Mouse (Mus musculus) kidney, postnatal 36 days (tissue): ENCODE results near the gene Fam163b.

Experiments used
- DNase-seq, 2 experiments: peaks; one replicate each; pipeline ENCODE4 v3.0.0; 2021 to 2022; ENCODE audit warnings: mixed read lengths in 2 of 2

Gene Fam163b

DNA sequence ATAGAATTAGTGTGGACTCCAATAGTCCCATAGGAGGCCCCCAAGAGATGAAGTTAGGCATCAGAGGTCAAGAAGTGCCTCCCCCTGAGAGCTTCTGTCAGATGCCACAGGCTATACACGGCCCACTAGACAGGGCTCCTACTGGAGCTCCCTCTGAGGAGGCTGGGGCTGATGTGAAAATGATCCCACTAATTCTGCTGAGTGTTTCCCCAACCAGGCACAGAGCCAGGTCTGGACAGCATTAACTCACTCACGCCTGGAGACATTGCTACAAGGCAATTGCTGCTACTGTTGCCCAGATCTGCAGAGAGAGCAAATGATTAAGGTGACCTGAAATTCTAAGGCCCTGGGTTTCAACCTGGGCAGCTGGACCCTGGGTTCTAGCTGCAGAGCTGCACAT is 56.5 kb downstream of the Fam163b start:
- peak in 1 of 2 experiments; percentile 28 for DNase-seq

DNA sequence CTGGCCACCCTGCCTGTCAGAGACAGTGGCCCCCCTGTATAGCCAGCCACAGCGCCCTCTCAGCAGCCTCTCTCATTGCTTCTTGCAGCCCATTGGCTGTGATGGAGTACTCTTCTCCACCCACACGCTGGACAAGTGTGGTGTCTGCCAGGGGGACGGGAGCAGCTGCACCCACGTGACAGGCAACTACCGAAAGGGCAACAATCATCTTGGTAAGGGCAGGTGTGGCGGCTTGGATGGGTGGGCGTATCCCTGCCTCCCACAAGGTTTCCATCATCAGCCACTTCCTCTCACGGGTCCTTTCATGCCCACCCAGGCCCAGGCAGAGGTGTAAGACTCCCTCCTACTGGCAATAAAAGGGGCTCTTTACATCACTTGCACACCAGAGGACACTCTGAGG is 57.3 kb downstream of the Fam163b start:
- DNase-seq, result no peak

DNA sequence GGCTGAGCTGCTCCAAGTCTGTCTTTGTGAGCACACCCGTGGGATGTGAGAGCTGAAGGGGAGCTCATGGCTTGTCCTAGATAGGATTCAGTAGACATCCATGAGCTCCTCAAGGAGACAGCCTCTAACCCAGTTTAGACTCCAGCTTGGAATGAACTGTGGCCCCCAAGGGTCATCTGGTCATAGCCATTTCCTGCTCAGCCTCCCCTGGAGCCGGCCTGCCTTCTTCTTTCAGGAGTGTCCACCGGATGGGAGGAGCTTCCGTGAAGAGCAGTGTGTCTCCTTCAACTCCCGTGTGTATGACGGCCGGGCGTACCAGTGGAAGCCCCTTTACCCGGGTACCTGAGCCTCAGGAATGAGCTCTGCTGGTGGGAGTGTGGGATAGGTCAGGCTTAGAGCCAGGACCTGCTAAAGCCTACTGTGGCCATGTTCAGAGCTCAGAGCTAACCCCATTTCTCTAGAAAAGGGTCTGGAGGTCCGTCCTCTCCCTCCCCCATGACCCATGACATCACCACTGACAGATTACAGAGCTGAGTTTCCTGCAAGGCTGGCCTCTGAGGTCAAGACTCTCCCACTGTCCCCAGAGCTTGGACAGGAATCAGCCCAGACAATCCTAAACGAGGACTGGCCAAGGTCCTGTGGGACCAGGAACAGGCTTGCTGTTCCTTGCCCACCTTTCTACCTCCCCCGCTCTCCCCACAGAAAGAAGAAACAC is 58.4 kb downstream of the Fam163b start:
- DNase-seq, result peak; percentile 70 to 81

DNA sequence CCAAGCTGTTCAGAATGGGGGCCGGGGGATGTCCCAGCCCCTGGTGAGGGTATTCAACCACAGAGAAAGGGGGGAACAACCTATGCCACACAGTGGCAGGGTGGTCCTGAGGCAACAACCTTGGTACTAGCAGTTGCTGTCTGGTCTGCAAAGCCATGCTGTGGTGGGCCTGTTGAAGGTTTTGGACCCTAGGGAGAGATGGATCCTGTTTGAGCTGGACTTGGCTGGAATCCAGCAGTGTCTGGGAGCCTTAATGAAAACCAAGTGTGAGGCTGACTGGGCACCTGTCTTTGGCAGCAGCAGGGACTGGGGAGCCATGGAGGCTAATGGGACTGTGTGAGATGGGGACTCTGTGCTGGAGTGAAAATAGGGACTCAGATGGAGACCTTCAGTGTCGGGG is 62.6 kb downstream of the Fam163b start:
- peak; percentile 72 to 76 for DNase-seq

DNA sequence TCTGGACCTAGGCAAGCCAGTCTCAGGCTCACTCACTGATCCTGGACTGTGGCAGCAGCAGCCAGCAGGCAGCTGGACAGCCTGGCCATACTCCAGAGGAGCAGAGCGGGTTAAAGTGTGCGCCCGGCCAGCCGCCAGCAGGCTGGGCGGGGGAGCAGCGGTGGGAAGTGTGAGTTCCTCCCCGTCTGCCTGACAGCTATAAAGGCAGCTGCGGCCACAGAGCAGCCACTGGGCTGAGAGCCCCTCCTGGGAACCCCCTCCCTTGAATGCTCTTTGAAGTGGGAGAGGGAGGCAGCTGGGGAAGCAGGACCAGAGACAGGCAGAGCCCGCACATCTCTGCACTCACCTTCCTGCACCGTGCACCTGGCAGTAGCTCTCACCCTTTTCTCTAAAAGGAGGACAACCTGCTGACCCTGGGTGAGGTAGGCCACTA is 63.1 kb downstream of the Fam163b start, which contains the start of gene Adamtsl2:
TSS of gene Adamtsl2 (plus strand) at position 228 of the 433 bp plus-strand sequence.
- peak; percentile 91 to 92 for DNase-seq

DNA sequence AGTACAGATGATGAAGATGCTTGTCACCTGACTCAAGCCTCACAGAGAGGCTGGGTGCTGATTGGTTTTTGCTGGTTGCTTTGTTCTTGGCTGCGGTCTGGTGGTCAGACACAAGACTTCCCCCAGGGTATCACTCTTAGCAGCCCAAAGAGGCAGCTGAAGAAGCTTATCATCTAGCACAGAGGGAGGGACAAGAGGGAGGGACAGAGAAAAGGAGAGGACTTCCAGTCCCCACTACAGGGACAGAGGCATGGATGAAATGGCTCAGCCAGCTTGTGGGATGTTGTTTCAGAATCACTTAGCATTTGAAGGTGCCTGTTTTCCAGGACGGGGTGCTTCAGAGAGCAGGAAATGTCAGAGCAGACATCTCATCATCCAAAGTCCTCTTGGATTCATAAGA is 64.0 kb downstream of the Fam163b start:
- DNase-seq, result no peak

DNA sequence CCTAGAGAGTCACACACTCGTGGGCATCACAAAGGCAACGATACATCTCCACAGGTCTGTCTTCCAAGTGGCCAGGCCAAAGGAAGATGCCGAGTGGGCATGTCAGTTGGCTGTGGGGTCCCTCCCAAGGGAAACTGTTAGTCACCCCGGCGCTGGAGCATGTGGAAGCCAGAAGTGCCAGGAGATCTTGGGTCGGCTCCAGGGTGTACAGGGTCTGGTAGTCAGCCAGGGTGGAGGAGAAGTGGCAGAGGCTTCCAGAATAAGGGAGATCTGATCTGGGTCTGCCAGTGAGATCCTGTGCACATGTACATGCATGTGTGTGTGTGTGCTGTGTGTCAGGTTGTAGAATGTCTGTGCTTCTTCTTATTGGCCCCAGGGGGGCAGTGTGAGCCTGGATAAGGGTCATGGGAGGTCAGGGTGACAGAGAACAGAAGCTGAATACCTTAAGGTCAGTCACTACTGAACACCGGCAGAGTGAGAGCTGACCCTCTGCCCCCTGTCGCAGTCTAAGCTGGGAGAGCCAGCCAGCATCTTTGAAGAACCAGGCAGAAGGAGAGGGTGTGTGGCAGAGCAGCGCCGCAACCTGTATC is 64.5 kb downstream of the Fam163b start:
- peak in 1 of 2 experiments; percentile 41 for DNase-seq

DNA sequence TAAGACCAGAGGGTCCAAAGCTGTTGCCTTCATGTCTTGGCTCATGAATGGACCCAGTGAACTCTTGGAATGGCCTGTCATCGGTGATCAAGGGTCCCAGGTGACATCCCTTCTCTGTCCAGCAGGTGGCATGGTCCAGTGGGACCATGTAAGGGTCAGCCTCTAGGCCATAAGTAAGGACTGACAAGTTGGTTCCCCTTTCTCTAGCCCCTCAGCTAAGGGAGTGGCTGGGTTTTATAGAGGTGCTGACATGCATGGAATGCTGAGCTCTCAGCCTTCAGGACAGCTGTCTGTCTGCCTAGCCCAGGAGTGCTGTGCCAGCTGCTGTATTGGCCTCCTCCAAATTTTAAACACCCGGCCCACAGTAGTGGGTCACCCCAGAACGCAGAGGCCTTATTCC is 66.8 kb downstream of the Fam163b start:
- peak; percentile 69 to 80 for DNase-seq

DNA sequence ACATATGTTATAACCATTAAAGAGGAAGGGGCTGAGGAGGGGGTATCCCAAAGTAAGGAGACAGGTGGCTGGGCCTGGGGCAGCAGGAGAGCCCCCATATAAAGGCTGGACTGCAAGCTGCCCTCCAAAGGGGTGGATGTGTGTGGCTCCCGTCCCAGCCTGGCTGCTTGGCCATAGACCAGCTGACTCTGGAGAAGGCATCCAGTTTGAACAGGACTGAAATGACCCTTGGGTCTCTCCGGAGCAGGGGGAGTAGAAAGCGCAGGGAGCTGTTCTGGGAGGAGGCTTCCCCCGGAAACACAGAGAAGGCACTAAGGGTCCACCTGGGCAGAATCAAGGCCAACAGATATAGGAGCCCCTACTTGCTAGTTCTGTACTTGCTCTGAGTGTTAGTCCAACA is 67.5 kb downstream of the Fam163b start:
- DNase-seq, result peak; percentile 79 to 85

DNA sequence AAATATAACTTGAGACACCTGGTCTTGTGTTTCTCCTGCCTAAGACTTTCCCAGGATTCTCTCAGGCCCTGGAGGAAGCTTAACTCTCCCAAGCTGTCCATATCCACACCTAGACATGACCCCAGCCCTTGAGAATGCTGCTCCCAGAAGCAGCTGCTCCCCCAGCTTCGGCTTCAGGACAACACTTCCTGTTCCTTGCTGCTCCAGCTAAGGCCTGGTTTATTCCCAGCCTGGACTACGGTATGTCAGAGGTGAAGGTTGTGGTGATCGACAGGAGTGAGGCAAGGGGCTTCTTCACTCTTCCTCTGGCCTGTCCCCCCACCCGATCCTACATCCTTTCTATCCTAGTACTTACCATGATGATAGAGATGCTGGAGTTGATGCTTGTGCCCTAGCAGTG is 68.9 kb downstream of the Fam163b start:
- DNase-seq, result no peak

DNA sequence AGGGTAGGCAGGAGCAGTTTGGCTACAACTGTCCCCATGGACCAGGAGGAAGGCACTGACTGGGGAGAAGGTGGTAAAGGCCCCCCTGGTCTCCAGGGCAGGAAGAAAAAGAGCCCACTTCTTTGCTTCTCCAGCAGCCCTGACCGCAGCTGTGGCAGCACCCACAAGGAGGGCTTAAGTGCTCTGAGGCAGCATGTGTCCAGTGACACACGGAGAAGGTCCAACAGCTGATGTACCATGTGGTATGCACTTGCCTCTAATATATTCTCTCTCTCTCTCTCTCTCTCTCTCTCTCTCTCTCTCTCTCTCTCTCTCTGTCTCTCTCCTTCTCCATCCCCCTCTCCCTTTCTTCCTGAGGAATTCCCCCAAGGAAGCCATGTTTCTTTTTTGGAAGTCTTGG is 70.3 kb downstream of the Fam163b start, which contains the start of gene Mymk:
TSS of gene Mymk (minus strand) at position 202 of the 400 bp plus-strand sequence.
- no peak for DNase-seq

DNA sequence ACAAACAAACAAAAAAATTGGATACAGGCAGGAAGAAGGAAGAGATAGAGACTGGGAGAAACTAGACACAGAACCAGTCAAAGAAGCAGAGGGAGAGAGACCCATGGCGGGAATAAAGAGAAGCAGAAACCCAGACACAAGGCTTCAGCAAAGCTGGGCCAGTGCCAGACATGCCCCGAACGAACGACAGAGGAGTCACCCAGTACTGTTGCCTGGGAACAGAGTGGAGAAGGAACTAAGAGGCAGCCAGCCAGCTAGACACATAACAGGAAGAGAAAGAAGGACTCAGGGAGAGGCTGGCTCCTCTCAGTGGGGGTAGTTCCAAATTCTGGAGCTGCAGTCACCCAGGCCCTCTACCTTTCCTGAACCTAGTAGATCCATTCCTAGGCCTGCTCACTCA is 71.2 kb downstream of the Fam163b start:
- DNase-seq, result peak; percentile 73 to 79

DNA sequence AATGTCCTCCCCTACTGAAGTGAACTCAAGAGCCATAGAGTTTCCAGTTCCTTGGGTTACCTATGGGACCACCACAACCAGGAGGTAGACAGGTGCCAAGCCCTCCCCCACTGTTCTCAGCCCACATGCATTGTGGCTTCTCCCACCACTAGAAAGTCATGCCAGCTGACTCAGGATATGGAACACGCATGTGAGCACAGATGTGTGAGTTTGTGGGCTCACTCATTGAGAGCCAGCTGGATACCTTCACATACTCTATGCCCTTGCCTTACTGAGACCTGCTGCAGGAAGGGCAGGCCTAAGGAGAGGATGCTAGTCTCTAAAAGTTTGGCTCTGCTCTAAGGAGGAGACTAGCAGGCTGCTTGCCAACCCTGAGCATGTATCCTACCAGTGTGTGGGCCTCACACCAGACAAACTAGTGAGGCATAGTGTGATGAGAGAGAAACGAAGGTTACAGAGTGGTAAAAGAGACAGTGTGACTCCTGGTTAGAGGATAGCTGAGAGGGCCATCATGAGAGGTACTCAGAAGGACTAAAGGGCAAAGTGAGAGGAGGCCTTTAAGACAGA is 72.0 kb downstream of the Fam163b start:
- DNase-seq, result no peak

DNA sequence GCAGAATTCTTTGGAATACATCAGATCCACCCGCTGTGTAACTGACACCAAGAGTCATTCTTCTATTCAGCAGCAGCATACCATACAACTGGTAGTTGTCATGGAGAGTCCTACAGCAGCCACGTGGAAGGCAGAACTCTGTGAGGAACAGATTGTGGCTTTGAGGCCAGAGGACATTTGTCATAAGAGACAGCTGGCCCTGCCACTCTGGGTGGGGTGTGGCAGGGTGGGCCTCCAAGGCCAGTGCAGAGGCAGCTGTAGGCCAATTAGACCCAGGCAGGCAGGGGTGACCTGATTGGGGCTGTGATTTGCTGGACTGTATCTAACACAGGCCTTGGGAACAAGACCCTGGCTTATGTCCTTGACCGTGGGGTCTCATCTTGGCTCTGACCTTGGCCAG is 72.6 kb downstream of the Fam163b start:
- no peak for DNase-seq

DNA sequence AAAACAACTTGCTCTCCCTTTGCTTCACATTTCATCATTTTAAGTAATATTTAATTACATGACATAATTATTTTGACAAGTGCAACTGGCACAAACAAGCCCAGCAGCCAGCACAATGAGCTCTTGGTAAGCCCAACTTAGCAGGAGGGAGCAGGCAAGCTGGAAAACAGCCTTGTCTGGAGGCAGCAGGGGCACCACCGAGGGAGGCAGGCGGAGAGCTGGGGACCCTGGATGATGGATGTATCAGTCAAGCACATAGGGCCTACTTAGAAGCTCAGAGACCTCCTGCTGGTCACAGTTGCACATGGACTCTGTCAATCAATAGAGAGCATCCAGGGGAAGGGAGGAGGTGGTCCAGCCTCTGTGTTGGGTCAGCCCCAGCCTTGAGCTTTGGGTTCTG is 74.3 kb downstream of the Fam163b start:
- no peak for DNase-seq

DNA sequence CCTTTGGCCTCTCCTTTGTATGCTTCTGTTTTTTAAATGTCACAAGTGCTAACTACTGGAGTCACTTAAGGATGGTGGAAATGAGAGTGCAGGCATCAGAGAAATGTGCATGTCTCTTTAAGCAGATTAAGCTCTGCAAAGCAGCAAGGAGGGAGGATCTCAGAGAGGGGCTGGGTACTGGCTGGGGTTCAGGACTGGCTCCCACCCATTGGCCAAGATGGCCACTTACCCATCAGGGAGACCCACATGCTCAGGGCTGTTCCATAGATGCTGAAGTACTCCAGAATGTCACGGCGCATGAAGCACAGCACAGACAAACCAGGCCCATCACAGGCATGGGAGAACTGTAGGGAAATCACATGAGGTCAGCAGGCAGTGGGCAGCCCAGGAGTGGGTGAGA is 75.2 kb downstream of the Fam163b start:
- no peak for DNase-seq
